Mouse (Mus musculus): ENCODE measurements at regions not wholly inside any gene's neighbourhood (a gene's known extent, or its start where the extent isn't known, plus 50 kb on each side); places are given as distances from the start of the nearest gene placed in this dataset.

- TF ChIP-seq CTCF (IDR thresholded peaks at IDR 0.05; ENCODE audit: low read depth, low read length), result no peak
- no peak for TF ChIP-seq POLR2AphosphoS5 (IDR thresholded peaks at IDR 0.05; ENCODE audit: insufficient replicate concordance, low read depth, low read length)
Observed at GRCm38 (mm10) chr11:71866690-71867089, 117.0 kb downstream of the Wscd1 start.

All from G1E (cell line).